Mouse (Mus musculus) liver, adult 2 months (tissue): ENCODE data around the gene Atraid. TPM values are rescaled to one million over a fixed set of nuclear protein-coding genes. Genes with fewer than 3 reads are reported as not detected.
"Not testable (repeated sequence)": the region's sequence is repeated elsewhere in the genome, so short reads cannot be mapped to it uniquely, and the experiment has no call there.

Source experiments
- DNase-seq: peaks from one replicate; pipeline ENCODE4 v3.0.0-alpha.2; 2011; ENCODE audit warnings: low read depth, low spot score; ENCODE audit errors: extremely low read depth
- H3K27ac ChIP-seq: fragments of 200-500 bp; replicated peaks from 2 replicates; pipeline ENCODE4 v1.5.1; 2012; ENCODE audit warnings: low read depth, mild to moderate bottlenecking, control low read depth, inconsistent platforms, low read length; ENCODE audit not compliant: insufficient read depth
- H3K27me3 ChIP-seq: fragments of 200-500 bp; 2 replicates; pipeline ENCODE4 v1.6.1; 2012; ENCODE audit warnings: mild to moderate bottlenecking, moderate library complexity, low read length, inconsistent platforms; ENCODE audit not compliant: control insufficient read depth, insufficient read depth
- H3K36me3 ChIP-seq: fragments of 200-500 bp; 2 replicates; pipeline ENCODE4 v1.6.1; 2012; ENCODE audit warnings: low read length, inconsistent platforms; ENCODE audit not compliant: control insufficient read depth, insufficient read depth
- H3K4me1 ChIP-seq: fragments of 200-500 bp; 2 replicates; pipeline ENCODE4 v1.6.1; 2011; ENCODE audit warnings: low read length; ENCODE audit not compliant: control insufficient read depth, insufficient read depth
- H3K4me3 ChIP-seq: fragments of 200-500 bp; 2 replicates; pipeline ENCODE4 v1.5.1; 2011; ENCODE audit warnings: low read depth, mild to moderate bottlenecking, control low read depth, low read length, moderate library complexity; ENCODE audit not compliant: insufficient read depth
- H3K79me2 ChIP-seq: fragments of 200-500 bp; 2 replicates; pipeline ENCODE4 v1.6.1; 2012; ENCODE audit warnings: inconsistent platforms, mild to moderate bottlenecking, low read length, moderate library complexity; ENCODE audit not compliant: control insufficient read depth, insufficient read depth
- H3K9ac ChIP-seq: fragments of 200-500 bp; 2 replicates; pipeline ENCODE4 v1.6.1; 2012; ENCODE audit warnings: low read depth, mild to moderate bottlenecking, control low read depth, inconsistent platforms, low read length
- CTCF ChIP-seq: fragments of 200-500 bp; IDR thresholded peaks from 2 replicates; pipeline ENCODE4 v1.5.1; 2011; ENCODE audit warnings: low read depth, low read length, control low read depth
- POLR2A ChIP-seq: fragments of 200-500 bp; IDR thresholded peaks from 2 replicates; pipeline ENCODE4 v1.6.1; 2011; ENCODE audit warnings: low read length, control low read depth; ENCODE audit not compliant: insufficient read depth; ENCODE audit errors: extremely low read depth
- WGBS: fragments of 180-500 bp; shearing (Covaris S2); methylation state at CpG from one replicate; pipeline ENCODE4 v1.1.7; 2018; 5-methylcytosine and 5-hydroxymethylcytosine counted together
- polyA plus RNA-seq: library from polyadenylated mRNA; depleted of rRNA; stranded (reverse); fragments of >200 nt; gene quantifications from 2 replicates; pipeline ENCODE4 v1.2.3, GENCODE M21; 2012
- total RNA-seq: library from RNA; depleted of rRNA; stranded (reverse); fragments of >200 nt; gene quantifications from 2 replicates; pipeline ENCODE4 v1.2.3, GENCODE M21; 2014

The Atraid gene
- total and polyA plus RNA-seq, 2 experiments, result 160 to 185 TPM

GRCm38 (mm10) chr5:31012737-31013136, 35.4 kb upstream of the Atraid start:
- Histone ChIP-seq H3K79me2 (no peaks in the 10 kb centered on the region), H3K27me3 (no peaks in the 10 kb centered on the region), H3K36me3 (no peaks in the 10 kb centered on the region), H3K4me1 (no peaks in the 10 kb centered on the region), H3K9ac (no peak overlapping the region), H3K27ac (no peak overlapping the region), H3K4me3 (no peak overlapping the region)
- no peak for TF ChIP-seq POLR2A
- no peak for TF ChIP-seq CTCF
- DNase-seq, result no peak
- 79% methylated on average over 3 of the region's 3 CpGs for WGBS

GRCm38 (mm10) chr5:31015913-31016312, 32.2 kb upstream of the Atraid start:
- Histone ChIP-seq H3K27me3 (no peaks in the 10 kb centered on the region), H3K27ac (no peak overlapping the region), H3K4me1 (no peaks in the 10 kb centered on the region), H3K9ac (no peak overlapping the region), H3K79me2 (no peaks in the 10 kb centered on the region), H3K36me3 (no peaks in the 10 kb centered on the region), H3K4me3 (no peak overlapping the region)
- WGBS, result 20% methylated on average over 2 of the region's 2 CpGs
- DNase-seq, result no peak
- TF ChIP-seq CTCF (no peak), POLR2A (no peak)

- not testable (repeated sequence) for H3K27me3 ChIP-seq, H3K27ac ChIP-seq, H3K79me2 ChIP-seq, DNase-seq, H3K36me3 ChIP-seq, H3K4me3 ChIP-seq, H3K4me1 ChIP-seq, H3K9ac ChIP-seq
- WGBS, result 86% methylated on average over 5 of the region's 5 CpGs
Observed at GRCm38 (mm10) chr5:31021790-31022189, 26.3 kb upstream of the Atraid start.

GRCm38 (mm10) chr5:31022690-31023089, 25.4 kb upstream of the Atraid start:
- no peaks in the 10 kb centered on the region for H3K36me3 ChIP-seq
- TF ChIP-seq POLR2A (no peak), CTCF (no peak)
- H3K27ac ChIP-seq, result no peak overlapping the region

GRCm38 (mm10) chr5:31023254-31023653, 24.9 kb upstream of the Atraid start:
- Histone ChIP-seq H3K27ac (no peak overlapping the region), H3K4me1 (no peaks in the 10 kb centered on the region), H3K79me2 (no peaks in the 10 kb centered on the region), H3K27me3 (no peaks in the 10 kb centered on the region), H3K4me3 (no peak overlapping the region), H3K9ac (no peak overlapping the region), H3K36me3 (no peaks in the 10 kb centered on the region)
- DNase-seq, result no peak
- WGBS, result 55% methylated on average over 4 of the region's 4 CpGs
- TF ChIP-seq CTCF (no peak), POLR2A (no peak)

More at GRCm38 (mm10) chr5:31022690-31023089, 25.4 kb upstream of the Atraid start:
- H3K4me1 ChIP-seq, result no peaks in the 10 kb centered on the region
- H3K4me3 ChIP-seq, result no peak overlapping the region
- no peaks in the 10 kb centered on the region for H3K79me2 ChIP-seq
- H3K27me3 ChIP-seq, result no peaks in the 10 kb centered on the region
- 44% methylated on average over 1 of the region's 1 CpGs for WGBS
- no peak overlapping the region for H3K9ac ChIP-seq
- no peak for DNase-seq

- Histone ChIP-seq H3K9ac (no peak overlapping the region), H3K4me1 (no peaks in the 10 kb centered on the region), H3K27me3 (no peaks in the 10 kb centered on the region), H3K36me3 (no peaks in the 10 kb centered on the region), H3K4me3 (no peak overlapping the region), H3K27ac (no peak overlapping the region), H3K79me2 (no peaks in the 10 kb centered on the region)
- DNase-seq, result peak; percentile 23
- no peak for TF ChIP-seq POLR2A
- TF ChIP-seq CTCF, result no peak
Observed at GRCm38 (mm10) chr5:31024641-31025040, 23.5 kb upstream of the Atraid start.

- no peak for DNase-seq
- no peak for TF ChIP-seq CTCF
- no peak for TF ChIP-seq POLR2A
- H3K27ac ChIP-seq, result no peak overlapping the region
- H3K79me2 ChIP-seq, result no peaks in the 10 kb centered on the region
- 88% methylated on average over 4 of the region's 4 CpGs for WGBS
- no peak overlapping the region for H3K9ac ChIP-seq
- H3K4me1 ChIP-seq, result no peaks in the 10 kb centered on the region
- H3K36me3 ChIP-seq, result no peaks in the 10 kb centered on the region
- H3K4me3 ChIP-seq, result no peak overlapping the region
- H3K27me3 ChIP-seq, result no peaks in the 10 kb centered on the region
Observed at GRCm38 (mm10) chr5:31030926-31031325, 17.2 kb upstream of the Atraid start.
